Mouse (Mus musculus) ES-E14 (cell line): ENCODE results near the gene Adora2b. TPM values are rescaled to one million over a fixed set of nuclear protein-coding genes. Genes with fewer than 3 reads are reported as not detected.

Source experiments
- DNase-seq: peaks from one replicate; pipeline ENCODE4 v3.0.0-alpha.2; 2013; ENCODE audit warnings: low read depth, low spot score
- H3K27ac ChIP-seq: 2 replicates; pipeline ENCODE4 v1.5.1; 2012; ENCODE audit warnings: low read depth, mild to moderate bottlenecking, low read length, moderate library complexity, mixed read lengths; ENCODE audit not compliant: poor library complexity, insufficient read depth, severe bottlenecking
- H3K36me3 ChIP-seq: 2 replicates; pipeline ENCODE4 v1.6.1; 2012; ENCODE audit warnings: mild to moderate bottlenecking, low read length, moderate library complexity, mixed read lengths; ENCODE audit not compliant: control insufficient read depth, poor library complexity, insufficient read depth, severe bottlenecking
- H3K4me1 ChIP-seq, 2 experiments: fragments of 150-350 bp in 1 of 2; sonication (generic) in 1 of 2; 2 replicates each; pipeline ENCODE4 v1.6.1; 2012; ENCODE audit warnings: low read length in 2 of 2, mild to moderate bottlenecking in 1 of 2, mixed read lengths in 1 of 2; ENCODE audit not compliant: control insufficient read depth in 2 of 2, insufficient read depth in 2 of 2, poor library complexity in 1 of 2
- H3K4me3 ChIP-seq, 2 experiments: fragments of 150-350 bp in 1 of 2; sonication (generic) in 1 of 2; 2 replicates each; pipeline ENCODE4 v1.5.1; 2012; ENCODE audit warnings: low read length in 2 of 2, low read depth in 1 of 2, mild to moderate bottlenecking in 1 of 2, mixed read lengths in 1 of 2; ENCODE audit not compliant: insufficient read depth in 1 of 2, poor library complexity in 1 of 2, severe bottlenecking in 1 of 2
- H3K9ac ChIP-seq: 2 replicates; pipeline ENCODE4 v1.6.1; 2012; ENCODE audit warnings: low read depth, mild to moderate bottlenecking, low read length, mixed read lengths; ENCODE audit not compliant: poor library complexity, insufficient read depth, severe bottlenecking
- H3K9me3 ChIP-seq: fragments of 150-350 bp; sonication (generic); 2 replicates; pipeline ENCODE4 v1.6.1; 2012; ENCODE audit warnings: low read depth, mild to moderate bottlenecking, low read length; ENCODE audit not compliant: control insufficient read depth, insufficient read depth
- CHD2 ChIP-seq: IDR thresholded peaks from 2 replicates; pipeline ENCODE4 v1.6.1; 2014; ENCODE audit warnings: mild to moderate bottlenecking, low read depth, low read length, inconsistent platforms
- HCFC1 ChIP-seq: IDR thresholded peaks from 2 replicates; pipeline ENCODE4 v1.6.1; 2012; ENCODE audit warnings: low read length, inconsistent platforms, borderline replicate concordance; ENCODE audit not compliant: insufficient read depth
- MAFK ChIP-seq: IDR thresholded peaks from 2 replicates; pipeline ENCODE4 v1.6.1; 2014; ENCODE audit warnings: mild to moderate bottlenecking, low read depth, low read length, inconsistent platforms; ENCODE audit not compliant: insufficient read depth
- ZC3H11A ChIP-seq: IDR thresholded peaks from 2 replicates; pipeline ENCODE4 v1.6.1; 2012; ENCODE audit warnings: low read depth, mild to moderate bottlenecking, inconsistent platforms, low read length, borderline replicate concordance
- ZNF384 ChIP-seq: IDR thresholded peaks from 2 replicates; pipeline ENCODE4 v1.6.1; 2012; ENCODE audit warnings: low read depth, low read length, inconsistent platforms
- in situ Hi-C, 2 experiments: fragments of 600-800 bp; cut with MboI; formaldehyde crosslinking; loops; one replicate each; pipeline ENCODE4 v1.15.1; 2025; ENCODE audit warnings: low sequenced_read_pairs in 2 of 2, inconsistent platforms in 1 of 2; ENCODE audit not compliant: unreplicated experiment in 2 of 2
- total RNA-seq: library from RNA; depleted of rRNA; stranded (reverse); fragments of 300-350 nt; gene quantifications from 2 replicates; pipeline ENCODE4 v1.2.3, GENCODE M21; 2012; rRNA removed

The Adora2b gene
- total RNA-seq, result 8.0 and 12.1 TPM in 2 replicates

- Histone ChIP-seq H3K9me3 (no peaks in the 10 kb centered on the region; the same call in 1 of the 2 replicates), H3K4me1 (peaks cover 3 to 7% of the 10 kb centered on the region in 2 experiments; a peak in 2 of 4 replicates), H3K9ac (peak within 1 kb of the TSS; percentile 64), H3K4me3 (peak within 1 kb of the TSS; percentile 76 to 97), H3K36me3 (no peaks in the 10 kb centered on the region), H3K27ac (no peak within 1 kb of the TSS)
- DNase-seq, result peak; percentile 87
- no peak for TF ChIP-seq MAFK
- in situ Hi-C loops, result no loop called here
Observed at GRCm38 (mm10) chr11:62248401-62249244, at the start of gene Adora2b. Gene Adora2b (plus strand): TSS chr11:62248984.

GRCm38 (mm10) chr11:62200901-62201512 is 47.8 kb upstream of the Adora2b start:
- TF ChIP-seq ZNF384, result no peak
- no peaks in the 10 kb centered on the region for H3K36me3 ChIP-seq
- H3K27ac ChIP-seq, result no peak overlapping the region
- in situ Hi-C loops, result no loop called here
- no peak for DNase-seq
- H3K4me1 ChIP-seq, result no peaks in the 10 kb centered on the region
- H3K9ac ChIP-seq, result no peak overlapping the region
- no peak overlapping the region for H3K4me3 ChIP-seq
- no peaks in the 10 kb centered on the region for H3K9me3 ChIP-seq

DNA sequence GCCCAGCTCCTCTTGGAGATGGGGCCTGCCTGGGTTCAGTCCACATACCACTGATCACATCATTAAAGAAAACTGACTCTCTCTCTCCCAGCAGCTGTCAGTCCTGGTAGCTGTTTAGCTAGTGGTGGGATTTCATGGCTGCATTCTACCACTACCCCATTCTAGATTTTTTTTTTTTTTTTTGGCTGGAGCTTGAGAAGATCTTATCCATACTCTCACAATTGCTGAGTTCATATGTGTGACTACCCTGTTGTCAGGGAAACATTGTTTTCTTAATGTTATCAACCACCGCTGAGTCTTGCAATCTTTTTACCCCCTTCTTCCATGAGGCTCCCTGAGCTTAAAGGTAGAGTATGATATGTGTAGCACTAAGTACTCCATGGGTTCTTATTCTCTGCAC is 46.1 kb upstream of the Adora2b start:
- Histone ChIP-seq H3K9ac (no peak overlapping the region), H3K4me1 (no peaks in the 10 kb centered on the region), H3K27ac (no peak overlapping the region), H3K36me3 (no peaks in the 10 kb centered on the region), H3K4me3 (no peak overlapping the region), H3K9me3 (no peaks in the 10 kb centered on the region)
- in situ Hi-C loops, result no loop called here
- DNase-seq, result no peak
- peak; percentile 76 for TF ChIP-seq ZNF384
- TF ChIP-seq HCFC1, result no peak
- TF ChIP-seq CHD2, result no peak
- TF ChIP-seq MAFK, result no peak
- TF ChIP-seq ZC3H11A, result no peak

GRCm38 (mm10) chr11:62209111-62209510 is 39.7 kb upstream of the Adora2b start:
- Histone ChIP-seq H3K9ac (no peak overlapping the region), H3K36me3 (no peaks in the 10 kb centered on the region), H3K27ac (no peak overlapping the region), H3K9me3 (no peaks in the 10 kb centered on the region), H3K4me1 (no peaks in the 10 kb centered on the region), H3K4me3 (no peak overlapping the region)
- TF ChIP-seq ZNF384 (no peak), HCFC1 (no peak), MAFK (no peak)
- no peak for DNase-seq
- in situ Hi-C loops, result no loop called here

GRCm38 (mm10) chr11:62209891-62210290 is 38.9 kb upstream of the Adora2b start:
- DNase-seq, result no peak
- Histone ChIP-seq H3K4me1 (peaks cover 0 to 5% of the 10 kb centered on the region in 2 experiments; a peak in 1 of 4 replicates), H3K9me3 (no peaks in the 10 kb centered on the region), H3K4me3 (no peak overlapping the region), H3K36me3 (no peaks in the 10 kb centered on the region), H3K27ac (no peak overlapping the region), H3K9ac (no peak overlapping the region)
- TF ChIP-seq ZNF384 (no peak), ZC3H11A (no peak), HCFC1 (no peak), CHD2 (no peak), MAFK (no peak)
- in situ Hi-C loops, result no loop called here
